Mouse (Mus musculus) liver, embryonic 14.5 days (tissue): Measurements from ENCODE around the gene Galt. TPM values are rescaled to one million over a fixed set of nuclear protein-coding genes. Genes with fewer than 3 reads are reported as not detected.
"Not testable (repeated sequence)": the region's sequence is repeated elsewhere in the genome, so short reads cannot be mapped to it uniquely, and the experiment has no call there.

Experiments
- ATAC-seq: fragments of 200-750 bp; cut with Nextera tagmentation; 2 replicates; pipeline ENCODE4 v1.8.0; 2017; ENCODE audit warnings: moderate number of reproducible peaks, mild to moderate bottlenecking, moderate library complexity; ENCODE audit not compliant: insufficient read depth
- DNase-seq, 3 experiments: peaks; one replicate each; pipeline ENCODE4 v3.0.0-alpha.2; 2012 to 2013; ENCODE audit warnings: low read depth in 3 of 3, low spot score in 3 of 3
- H3K27ac ChIP-seq: fragments of 300-500 bp; sonication (generic); 2 replicates; pipeline ENCODE4 v1.5.1; 2014; ENCODE audit warnings: moderate library complexity, mild to moderate bottlenecking, control low read depth, inconsistent platforms
- H3K27me3 ChIP-seq: fragments of 300-500 bp; sonication (generic); 2 replicates; pipeline ENCODE4 v1.6.1; 2014; ENCODE audit warnings: mild to moderate bottlenecking, low read length, moderate library complexity; ENCODE audit not compliant: control insufficient read depth, insufficient read depth
- H3K36me3 ChIP-seq: fragments of 300-500 bp; sonication (generic); replicated peaks from 2 replicates; pipeline ENCODE4 v1.6.1; 2014; ENCODE audit warnings: low read depth; ENCODE audit not compliant: control insufficient read depth, insufficient read depth
- H3K4me1 ChIP-seq, 2 experiments: fragments of 200-500 bp in 1 of 2; fragments of 300-500 bp in 1 of 2; sonication (generic) in 1 of 2; replicated peaks; 2 replicates each; pipeline ENCODE4 v1.6.1; 2012 to 2014; ENCODE audit warnings: antibody characterized with exemption in 1 of 2, inconsistent platforms in 1 of 2, low read length in 1 of 2; ENCODE audit not compliant: control insufficient read depth in 2 of 2, insufficient read depth in 2 of 2
- H3K4me2 ChIP-seq: fragments of 300-500 bp; sonication (generic); 2 replicates; pipeline ENCODE4 v1.6.1; 2014; ENCODE audit warnings: low read depth, mild to moderate bottlenecking, control low read depth, moderate library complexity
- H3K4me3 ChIP-seq, 2 experiments: fragments of 200-500 bp in 1 of 2; fragments of 300-500 bp in 1 of 2; sonication (generic) in 1 of 2; 2 replicates each; pipeline ENCODE4 v1.5.1; 2012 to 2014; ENCODE audit warnings: low read depth in 2 of 2, low read length in 2 of 2, mild to moderate bottlenecking in 2 of 2, control low read depth in 1 of 2, inconsistent platforms in 1 of 2, moderate library complexity in 1 of 2; ENCODE audit not compliant: insufficient read depth in 1 of 2
- H3K9ac ChIP-seq: fragments of 300-500 bp; sonication (generic); replicated peaks from 2 replicates; pipeline ENCODE4 v1.6.1; 2014; ENCODE audit warnings: mild to moderate bottlenecking, control low read depth, moderate library complexity
- H3K9me3 ChIP-seq: fragments of 300-500 bp; sonication (generic); 2 replicates; pipeline ENCODE4 v1.6.1; 2016; ENCODE audit warnings: low read length, mixed read lengths; ENCODE audit not compliant: control insufficient read depth
- CTCF ChIP-seq: IDR thresholded peaks from 2 replicates; pipeline ENCODE4 v1.5.1; 2016; ENCODE audit warnings: antibody characterized with exemption, low read depth, control low read depth
- EP300 ChIP-seq: IDR thresholded peaks from 2 replicates; pipeline ENCODE4 v1.6.1; 2016; ENCODE audit warnings: antibody characterized with exemption, low read depth
- WGBS: fragments of 180-500 bp; shearing (Covaris S2); extraction: QIAGEN DNeasy Blood & Tissue Kit; methylation state at CpG from one replicate; pipeline ENCODE4 v1.1.7; 2014; ENCODE audit not compliant: insufficient replicate concordance; 5-methylcytosine and 5-hydroxymethylcytosine counted together
- polyA plus RNA-seq, 2 experiments: library from polyadenylated mRNA; depleted of rRNA in 1 of 2; stranded (reverse) in 1 of 2; unstranded in 1 of 2; fragments of >200 nt; fragmentation: Nextera tagmentation in 1 of 2; extraction: Ambion mirVana in 1 of 2; gene quantifications; 2 replicates each; pipeline versions ENCODE4 v1.2.1 to v1.2.3; 2012 to 2014

Galt gene
- polyA plus RNA-seq, 2 experiments = 19.2 to 24.2 TPM

- H3K4me3 ChIP-seq = peak overlapping the region; percentile 41 to 52
- peak overlapping the region; percentile 70 for H3K4me2 ChIP-seq
- ATAC-seq (peak; percentile 87), DNase-seq (peak; percentile 71 to 75 (median 71))
- H3K9me3 ChIP-seq = no peaks in the 10 kb centered on the region
- WGBS = 1% methylated on average over 15 of the region's 15 CpGs
- peaks cover 18 to 30% of the 10 kb centered on the region in 2 experiments for H3K4me1 ChIP-seq
- no peaks in the 10 kb centered on the region for H3K27me3 ChIP-seq
- H3K36me3 ChIP-seq = no peaks in the 10 kb centered on the region; the same call in 1 of the 2 replicates
- peak overlapping the region; percentile 47 for H3K9ac ChIP-seq
- TF ChIP-seq CTCF (peak; percentile 63), EP300 (no peak)
- H3K27ac ChIP-seq = peak overlapping the region; percentile 27
Observed at GRCm38 (mm10) chr4:41760288-41760721, 5.3 kb downstream of the Galt start.

DNA sequence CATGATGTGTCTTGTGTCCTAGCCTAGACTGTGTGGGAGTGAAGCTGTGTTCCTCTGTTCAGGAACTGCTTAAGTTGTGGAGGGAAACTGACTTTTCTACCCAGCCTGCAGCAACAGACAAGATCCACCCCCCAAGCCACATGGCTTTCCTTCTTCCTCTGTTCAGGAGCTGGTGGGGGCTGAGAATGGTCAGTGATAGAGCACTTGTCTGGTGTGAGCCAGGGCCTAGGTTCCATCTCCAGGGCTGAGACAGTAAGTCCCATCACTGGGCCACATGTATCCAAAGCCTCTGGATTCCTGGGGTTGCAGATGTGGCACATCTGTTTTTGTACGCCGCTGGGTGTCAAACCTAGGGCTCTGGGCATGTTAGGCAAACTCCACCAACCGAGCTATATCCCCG is 5.9 kb downstream of the Galt start:
- Histone ChIP-seq H3K4me3 (peak overlapping the region; percentile 41 to 52), H3K36me3 (no peaks in the 10 kb centered on the region; the same call in 1 of the 2 replicates), H3K9me3 (no peaks in the 10 kb centered on the region), H3K9ac (peak overlapping the region; percentile 47), H3K27ac (peak overlapping the region; percentile 27; the same call in 1 of the 2 replicates), H3K27me3 (no peaks in the 10 kb centered on the region), H3K4me2 (peak overlapping the region; percentile 70), H3K4me1 (peaks cover 18 to 30% of the 10 kb centered on the region in 2 experiments)
- ATAC-seq (no peak; the same call in 1 of the 2 replicates), DNase-seq (no peak)
- 72% methylated on average over 4 of the region's 4 CpGs for WGBS
- no peak for TF ChIP-seq EP300

DNA sequence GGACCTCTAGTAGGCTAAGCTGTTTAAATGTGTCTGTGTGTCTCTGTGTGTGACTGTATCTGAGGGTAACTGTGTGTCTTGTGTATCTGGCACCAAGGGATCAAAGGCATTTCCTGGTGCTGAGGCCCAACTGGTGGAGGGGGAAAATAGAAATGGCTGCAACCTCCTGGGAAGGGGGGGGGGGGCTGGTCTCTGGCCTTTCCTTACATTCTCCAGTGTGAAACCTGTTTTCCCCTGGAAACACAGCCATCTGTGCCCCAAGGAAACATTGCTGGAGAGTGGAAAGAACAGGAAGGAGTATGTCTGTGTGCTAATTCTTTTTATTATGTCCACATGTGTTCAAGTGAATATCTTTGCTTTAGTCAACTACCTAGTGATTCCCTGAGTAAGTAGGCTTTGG is 6.7 kb downstream of the Galt start:
- Histone ChIP-seq H3K27me3 (no peaks in the 10 kb centered on the region), H3K9me3 (no peaks in the 10 kb centered on the region), H3K36me3 (no peaks in the 10 kb centered on the region; the same call in 1 of the 2 replicates), H3K4me2 (peak overlapping the region; percentile 70), H3K4me1 (peaks cover 15 to 24% of the 10 kb centered on the region in 2 experiments), H3K4me3 (no peak overlapping the region), H3K27ac (no peak overlapping the region), H3K9ac (no peak overlapping the region)
- TF ChIP-seq CTCF = no peak
- TF ChIP-seq EP300 = no peak
- no peak for DNase-seq
- no peak for ATAC-seq

DNA sequence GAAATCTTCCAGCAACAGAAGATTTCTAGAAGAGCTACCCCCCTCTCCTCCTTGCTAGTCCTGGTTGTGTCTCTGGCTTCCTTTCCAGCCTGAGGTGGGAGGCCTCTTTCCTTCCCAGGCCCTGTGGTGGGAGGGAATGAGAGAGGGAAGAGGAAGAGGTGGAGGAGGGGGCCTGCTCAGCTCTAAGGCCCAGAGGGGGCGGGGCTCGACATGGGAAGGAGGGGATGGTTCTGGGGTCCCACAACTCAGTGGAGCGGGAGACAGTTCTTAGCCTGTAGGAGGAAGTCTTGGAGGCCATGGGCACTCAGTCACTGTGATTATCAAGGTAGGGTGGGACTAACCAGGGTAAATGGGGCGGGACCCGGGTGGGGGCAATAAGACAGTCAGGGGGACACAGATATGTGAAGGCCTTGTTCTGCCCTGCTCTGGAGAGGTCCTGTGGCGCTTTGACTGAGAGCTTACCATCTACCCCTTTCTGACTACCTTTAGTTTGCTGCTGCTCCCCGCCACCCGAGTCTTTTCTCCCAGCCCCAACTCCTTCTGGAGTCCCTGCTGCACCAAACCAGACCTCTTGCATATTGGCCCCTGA is 7.2 kb downstream of the Galt start:
- DNase-seq (no peak), ATAC-seq (no peak)
- H3K4me3 ChIP-seq = no peak overlapping the region; a peak in 1 of 4 replicates
- H3K9ac ChIP-seq = no peak overlapping the region
- H3K27me3 ChIP-seq = no peaks in the 10 kb centered on the region
- TF ChIP-seq EP300 (no peak), CTCF (no peak)
- H3K9me3 ChIP-seq = no peaks in the 10 kb centered on the region
- H3K4me2 ChIP-seq = peak overlapping the region; percentile 13; the same call in 1 of the 2 replicates
- H3K4me1 ChIP-seq = peaks cover 15 to 24% of the 10 kb centered on the region in 2 experiments
- H3K27ac ChIP-seq = no peak overlapping the region
- WGBS = 23% methylated on average over 8 of the region's 8 CpGs
- no peaks in the 10 kb centered on the region; the same call in 1 of the 2 replicates for H3K36me3 ChIP-seq

GRCm38 (mm10) chr4:41762688-41763114 is 7.7 kb downstream of the Galt start:
- not testable (repeated sequence) for H3K9ac ChIP-seq, H3K27ac ChIP-seq, ATAC-seq, H3K27me3 ChIP-seq, H3K4me3 ChIP-seq, DNase-seq, H3K9me3 ChIP-seq, H3K4me2 ChIP-seq, H3K36me3 ChIP-seq
- WGBS = 73% methylated on average over 8 of the region's 8 CpGs
- H3K4me1 ChIP-seq = peaks cover 15 to 24% of the 10 kb centered on the region in 2 experiments

GRCm38 (mm10) chr4:41763176-41763575 is 8.1 kb downstream of the Galt start:
- ATAC-seq, H3K4me3 ChIP-seq, DNase-seq, H3K4me2 ChIP-seq, H3K36me3 ChIP-seq, H3K27me3 ChIP-seq, H3K9me3 ChIP-seq, H3K27ac ChIP-seq, H3K9ac ChIP-seq: not testable (repeated sequence)
- H3K4me1 ChIP-seq = peaks cover 15 to 24% of the 10 kb centered on the region in 2 experiments
- WGBS = 69% methylated on average over 4 of the region's 6 CpGs

GRCm38 (mm10) chr4:41767301-41767700 is 12.3 kb downstream of the Galt start:
- H3K4me3 ChIP-seq, DNase-seq, H3K27ac ChIP-seq, H3K9me3 ChIP-seq, ATAC-seq, H3K4me1 ChIP-seq, H3K4me2 ChIP-seq, H3K9ac ChIP-seq, H3K36me3 ChIP-seq, H3K27me3 ChIP-seq: not testable (repeated sequence)
- 32% methylated on average over 10 of the region's 10 CpGs for WGBS

DNA sequence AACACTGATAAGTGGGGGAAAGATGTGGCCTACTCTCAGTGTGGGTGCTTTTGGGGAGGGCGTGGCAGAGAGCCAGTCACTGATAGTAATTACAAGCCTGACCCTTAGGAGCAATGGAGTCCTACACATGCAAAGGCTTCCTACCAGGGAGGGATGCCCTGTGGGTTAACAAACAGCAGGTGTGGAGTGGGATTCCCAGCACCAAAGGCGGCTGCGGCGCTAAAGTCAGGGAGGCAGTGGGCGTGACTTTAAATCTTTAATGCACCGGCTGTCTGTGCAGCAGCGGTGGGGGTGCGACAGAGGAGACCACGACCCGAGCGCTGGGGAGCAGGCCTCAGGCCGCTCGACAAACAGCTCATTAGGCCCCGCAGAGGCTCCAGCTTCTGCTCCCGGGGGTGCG is 17.9 kb downstream of the Galt start:
- H3K27me3 ChIP-seq, H3K4me1 ChIP-seq, H3K27ac ChIP-seq, H3K9ac ChIP-seq, ATAC-seq, DNase-seq, H3K36me3 ChIP-seq, H3K9me3 ChIP-seq: not testable (repeated sequence)
- peak overlapping the region; percentile 20 to 25; a peak in 2 of 4 replicates for H3K4me3 ChIP-seq
- WGBS = 3% methylated on average over 7 of the region's 16 CpGs
- H3K4me2 ChIP-seq = peak overlapping the region; percentile 52
